Mouse (Mus musculus): ENCODE measurements around the gene Traf3ip1. TPM values are rescaled to one million over a fixed set of nuclear protein-coding genes. Genes with fewer than 3 reads are reported as not detected.
"Not testable (repeated sequence)": the region's sequence is repeated elsewhere in the genome, so short reads cannot be mapped to it uniquely, and the experiment has no call there.

Traf3ip1 gene
- polyA plus RNA-seq, 1 experiment from 2014 or later: 1.8 TPM

DNA sequence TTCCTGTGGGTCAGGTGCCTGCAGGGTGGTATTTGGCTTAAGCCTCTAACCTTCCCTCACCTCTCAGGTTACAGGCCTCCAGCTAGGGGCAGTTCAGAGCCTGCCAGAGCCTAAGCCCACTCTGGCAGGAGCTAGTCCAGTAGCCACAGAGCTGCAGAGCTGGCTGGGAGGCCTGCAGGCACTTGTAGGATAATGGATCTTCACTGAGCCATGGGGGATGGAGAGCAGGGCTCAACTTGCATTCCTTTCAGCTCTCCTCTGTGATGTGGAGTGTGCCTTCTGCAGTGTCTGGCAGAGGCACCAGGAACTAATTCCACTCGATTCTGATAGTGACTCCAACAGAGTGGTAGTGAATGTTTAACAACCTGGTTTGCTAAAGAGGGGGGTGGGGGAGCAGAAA, 29.2 kb upstream of the Traf3ip1 start:
- Histone ChIP-seq H3K4me1 (replicated peaks) (peaks cover 17% of the 10 kb centered on the region), H3K27me3 (no peaks in the 10 kb centered on the region), H3K36me3 (replicated peaks) (no peaks in the 10 kb centered on the region), H3K4me2 (peak overlapping the region; percentile 38), H3K27ac (replicated peaks) (peak overlapping the region; percentile 73), H3K9ac (peak overlapping the region; percentile 7; the same call in 1 of the 2 replicates), H3K9me3 (replicated peaks) (no peaks in the 10 kb centered on the region), H3K4me3 (replicated peaks) (no peak overlapping the region)
- ATAC-seq (ENCODE audit: insufficient read depth): peak; percentile 63
- 10% methylated on average over 1 of the region's 1 CpGs for WGBS (ENCODE audit: insufficient replicate concordance)

DNA sequence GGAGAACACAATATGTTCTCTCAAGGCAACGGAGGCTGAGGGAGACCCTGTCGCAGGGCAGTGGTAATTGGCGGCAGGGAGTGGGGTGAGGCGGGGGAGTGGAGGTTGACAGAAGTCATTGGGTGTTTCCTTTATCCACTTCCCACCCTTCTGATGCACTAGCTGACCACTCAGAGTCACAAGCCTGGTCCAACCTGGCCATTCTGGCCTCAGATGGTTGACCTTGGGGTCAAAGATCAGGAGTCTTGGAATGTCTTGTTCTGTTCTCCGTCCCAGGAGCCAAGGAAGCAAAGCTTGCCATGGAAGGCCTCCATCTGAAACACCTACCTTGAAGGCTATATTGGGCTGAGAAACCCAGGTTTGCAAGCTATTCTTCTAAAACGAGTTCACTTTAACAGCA, 28.3 kb upstream of the Traf3ip1 start:
- H3K9me3 ChIP-seq (replicated peaks): no peaks in the 10 kb centered on the region
- no peaks in the 10 kb centered on the region for H3K36me3 ChIP-seq (replicated peaks)
- no peak overlapping the region for H3K9ac ChIP-seq
- no peak for ATAC-seq (ENCODE audit: insufficient read depth)
- no peak overlapping the region for H3K4me3 ChIP-seq (replicated peaks)
- H3K27me3 ChIP-seq: no peaks in the 10 kb centered on the region
- no peak overlapping the region for H3K4me2 ChIP-seq
- WGBS (ENCODE audit: insufficient replicate concordance): 66% methylated on average over 6 of the region's 6 CpGs
- peaks cover 14% of the 10 kb centered on the region; the same call in 1 of the 2 replicates for H3K4me1 ChIP-seq (replicated peaks)
- H3K27ac ChIP-seq (replicated peaks): peak overlapping the region; percentile 24; the same call in 1 of the 2 replicates

DNA sequence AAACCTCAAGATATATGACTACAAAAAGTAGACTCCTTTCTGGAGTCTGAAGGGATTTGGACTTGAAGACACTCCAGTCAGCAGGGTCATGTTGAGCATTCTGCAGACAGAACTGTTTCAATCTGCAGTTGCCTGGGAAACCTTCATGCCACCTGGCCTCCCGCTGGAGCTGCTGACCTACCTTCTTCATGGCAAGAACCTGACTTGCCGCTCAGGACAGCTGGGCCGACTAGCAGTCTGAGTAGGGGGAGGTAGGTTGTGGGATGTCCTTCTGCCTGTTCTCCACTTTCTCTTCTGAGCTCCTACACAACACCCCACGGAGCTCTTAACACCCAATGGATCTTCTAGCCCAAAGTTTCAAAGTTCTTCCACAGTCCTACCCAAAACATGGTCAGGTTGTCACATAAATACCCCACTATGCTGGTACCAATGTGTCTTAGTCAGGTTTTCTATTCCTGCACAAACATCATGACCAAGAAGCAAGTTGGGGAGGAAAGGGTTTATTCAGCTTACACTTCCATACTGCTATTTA, 24.5 kb upstream of the Traf3ip1 start:
- no peak overlapping the region for H3K27ac ChIP-seq (replicated peaks)
- H3K9ac ChIP-seq: no peak overlapping the region
- no peaks in the 10 kb centered on the region for H3K9me3 ChIP-seq (replicated peaks)
- H3K4me3 ChIP-seq (replicated peaks): no peak overlapping the region
- no peaks in the 10 kb centered on the region for H3K27me3 ChIP-seq
- WGBS (ENCODE audit: insufficient replicate concordance): 62% methylated on average over 4 of the region's 4 CpGs
- H3K4me1 ChIP-seq (replicated peaks): no peaks in the 10 kb centered on the region
- no peak overlapping the region for H3K4me2 ChIP-seq
- ATAC-seq (ENCODE audit: insufficient read depth): no peak
- H3K36me3 ChIP-seq (replicated peaks): no peaks in the 10 kb centered on the region

DNA sequence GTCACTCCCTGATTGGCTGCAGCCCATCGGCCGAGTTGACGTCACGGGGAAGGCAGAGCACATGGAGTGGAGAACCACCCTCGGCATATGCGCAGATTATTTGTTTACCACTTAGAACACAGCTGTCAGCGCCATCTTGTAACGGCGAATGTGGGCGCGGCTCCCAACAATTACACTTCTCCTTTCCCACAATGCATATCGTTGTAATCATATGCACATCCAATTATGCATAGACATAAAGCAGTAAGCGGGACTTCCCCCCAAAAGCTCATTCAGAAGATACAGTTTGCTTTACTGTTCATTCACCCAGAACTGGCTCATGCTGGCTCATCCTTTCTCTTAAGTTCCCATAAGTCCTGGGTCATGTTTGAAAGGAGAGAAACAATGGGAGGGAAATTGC, 16.3 kb upstream of the Traf3ip1 start:
- not testable (repeated sequence) for H3K9me3 ChIP-seq (replicated peaks); H3K4me3 ChIP-seq (replicated peaks); H3K4me2 ChIP-seq; ATAC-seq (ENCODE audit: insufficient read depth); H3K27ac ChIP-seq (replicated peaks); H3K27me3 ChIP-seq; H3K9ac ChIP-seq; H3K4me1 ChIP-seq (replicated peaks); H3K36me3 ChIP-seq (replicated peaks)
- 88% methylated on average over 13 of the region's 13 CpGs for WGBS (ENCODE audit: insufficient replicate concordance)

DNA sequence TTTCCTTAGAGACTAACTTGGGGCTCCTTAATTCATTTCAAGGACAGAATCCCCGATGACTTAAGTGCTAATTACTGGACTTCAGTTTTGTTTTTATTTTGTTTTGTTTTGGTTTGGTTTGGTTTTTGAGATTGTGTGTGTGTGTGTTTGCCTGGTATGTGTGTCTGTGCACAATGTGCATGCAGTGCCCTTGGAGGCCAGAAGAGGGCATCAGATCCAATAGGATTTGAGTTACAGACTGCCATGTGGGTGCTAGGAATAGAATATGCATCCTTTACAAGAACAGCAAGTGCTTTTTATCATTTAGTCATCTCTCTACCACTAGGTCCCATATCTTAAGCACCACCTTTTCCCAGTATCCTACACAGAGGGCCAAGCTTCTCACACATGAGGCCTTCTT, 15.5 kb upstream of the Traf3ip1 start:
- Histone ChIP-seq H3K27ac (replicated peaks) (no peak overlapping the region), H3K9me3 (replicated peaks) (0 out of 2 replicates have a peak, but pooled peaks cover 3% of the 10 kb centered on the region), H3K9ac (no peak overlapping the region), H3K36me3 (replicated peaks) (no peaks in the 10 kb centered on the region), H3K4me3 (replicated peaks) (no peak overlapping the region), H3K4me2 (no peak overlapping the region), H3K27me3 (no peaks in the 10 kb centered on the region), H3K4me1 (replicated peaks) (peaks cover 5% of the 10 kb centered on the region; the same call in 1 of the 2 replicates)
- no peak for ATAC-seq (ENCODE audit: insufficient read depth)
- 73% methylated on average over 1 of the region's 1 CpGs for WGBS (ENCODE audit: insufficient replicate concordance)

DNA sequence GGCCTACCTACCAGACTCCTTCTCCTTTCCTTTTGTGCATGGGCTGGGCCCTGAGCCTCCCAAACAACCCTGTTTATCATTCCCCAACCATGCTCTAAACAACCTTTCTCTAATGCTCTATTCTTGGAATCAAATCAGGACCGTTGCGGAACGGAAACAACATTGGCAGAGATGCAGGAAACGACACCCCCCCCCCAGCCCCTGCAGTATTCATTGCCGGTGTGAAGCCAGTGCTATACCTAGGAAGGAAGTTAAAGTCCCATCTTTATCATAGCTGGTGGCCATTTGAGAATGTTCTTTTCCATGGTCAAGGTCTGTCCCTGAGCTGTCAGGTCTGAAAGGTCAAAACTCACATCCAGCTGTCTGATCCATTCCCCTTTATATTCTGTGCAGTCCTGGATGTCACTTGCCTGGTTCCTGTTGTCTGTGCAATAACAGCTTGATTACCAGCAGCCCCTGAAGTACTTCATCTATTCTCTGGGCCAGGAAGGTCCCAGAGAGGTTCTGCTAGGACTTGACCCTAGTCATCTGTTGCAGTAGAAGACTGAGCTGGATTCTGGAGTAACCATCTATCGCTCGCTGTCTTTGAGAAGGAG, 11.7 kb upstream of the Traf3ip1 start:
- Histone ChIP-seq H3K4me3 (replicated peaks) (no peak overlapping the region), H3K4me2 (no peak overlapping the region), H3K9ac (no peak overlapping the region), H3K36me3 (replicated peaks) (no peaks in the 10 kb centered on the region), H3K9me3 (replicated peaks) (0 out of 2 replicates have a peak, but pooled peaks cover 3% of the 10 kb centered on the region), H3K27me3 (no peaks in the 10 kb centered on the region), H3K27ac (replicated peaks) (no peak overlapping the region), H3K4me1 (replicated peaks) (peaks cover 5% of the 10 kb centered on the region; the same call in 1 of the 2 replicates)
- ATAC-seq (ENCODE audit: insufficient read depth): peak; percentile 35; the same call in 1 of the 2 replicates
- WGBS (ENCODE audit: insufficient replicate concordance): 52% methylated on average over 7 of the region's 7 CpGs

DNA sequence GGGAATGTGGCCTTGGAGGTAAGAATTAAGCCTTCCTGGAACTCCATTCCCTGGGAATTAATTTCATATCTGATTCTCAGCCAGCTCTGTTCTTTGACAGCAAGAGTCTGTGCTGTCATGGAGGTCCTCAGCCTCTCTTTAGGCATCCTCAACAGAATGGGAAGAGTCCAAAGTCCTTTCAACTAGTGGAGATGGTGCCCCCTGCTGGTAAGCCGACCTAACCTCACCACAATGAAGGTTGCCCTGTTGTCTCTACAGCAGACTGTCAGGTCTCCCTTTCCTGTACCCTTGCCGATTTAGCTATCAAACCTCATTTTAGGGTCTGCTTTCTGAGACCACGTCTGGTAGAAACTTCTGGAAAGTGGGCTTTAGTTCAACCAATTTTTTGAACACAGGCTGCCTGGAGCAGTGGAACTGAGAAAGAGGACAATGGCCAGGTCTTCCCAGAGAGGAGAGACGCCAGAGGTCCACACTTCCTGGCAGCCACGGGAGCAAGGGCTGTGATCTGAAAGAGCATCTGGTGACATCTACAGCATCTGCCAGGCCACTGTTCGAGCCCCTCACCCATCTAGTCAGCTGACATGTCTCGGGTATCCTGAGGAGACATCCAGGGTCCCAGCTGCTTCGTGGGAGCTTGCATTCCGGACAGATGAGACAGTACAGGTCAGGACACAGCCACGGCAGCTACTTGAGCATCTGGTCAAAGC, 11.0 kb upstream of the Traf3ip1 start:
- H3K9ac ChIP-seq: no peak overlapping the region
- no peak overlapping the region for H3K4me3 ChIP-seq (replicated peaks)
- peaks cover 5% of the 10 kb centered on the region; the same call in 1 of the 2 replicates for H3K4me1 ChIP-seq (replicated peaks)
- H3K27ac ChIP-seq (replicated peaks): no peak overlapping the region
- no peaks in the 10 kb centered on the region for H3K36me3 ChIP-seq (replicated peaks)
- 31% methylated on average over 10 of the region's 10 CpGs for WGBS (ENCODE audit: insufficient replicate concordance)
- H3K27me3 ChIP-seq: no peaks in the 10 kb centered on the region
- H3K4me2 ChIP-seq: no peak overlapping the region
- ATAC-seq (ENCODE audit: insufficient read depth): peak; percentile 58
- H3K9me3 ChIP-seq (replicated peaks): 0 out of 2 replicates have a peak, but pooled peaks cover 3% of the 10 kb centered on the region

DNA sequence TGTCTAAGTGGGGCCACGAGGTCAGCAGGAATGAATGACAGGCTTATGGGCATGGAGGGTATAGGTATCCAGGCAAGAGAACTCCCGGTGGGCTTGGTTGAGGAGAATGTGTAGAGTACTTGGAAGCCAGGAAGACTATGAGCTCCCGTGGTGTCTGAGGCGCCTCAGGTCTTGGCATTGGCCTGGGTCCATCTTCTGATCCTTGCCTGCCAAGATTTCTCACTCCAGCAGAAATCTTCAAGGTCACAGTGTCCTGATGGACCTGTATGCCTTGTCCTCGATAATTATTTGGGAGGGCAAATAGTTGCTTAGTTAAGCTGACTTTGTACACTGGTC, 10.5 kb upstream of the Traf3ip1 start:
- Histone ChIP-seq H3K36me3 (replicated peaks) (no peaks in the 10 kb centered on the region), H3K4me1 (replicated peaks) (peaks cover 5% of the 10 kb centered on the region; the same call in 1 of the 2 replicates), H3K4me2 (no peak overlapping the region), H3K9ac (no peak overlapping the region), H3K4me3 (replicated peaks) (no peak overlapping the region), H3K9me3 (replicated peaks) (0 out of 2 replicates have a peak, but pooled peaks cover 1% of the 10 kb centered on the region), H3K27me3 (no peaks in the 10 kb centered on the region), H3K27ac (replicated peaks) (no peak overlapping the region)
- ATAC-seq (ENCODE audit: insufficient read depth): no peak
- 59% methylated on average over 5 of the region's 5 CpGs for WGBS (ENCODE audit: insufficient replicate concordance)

DNA sequence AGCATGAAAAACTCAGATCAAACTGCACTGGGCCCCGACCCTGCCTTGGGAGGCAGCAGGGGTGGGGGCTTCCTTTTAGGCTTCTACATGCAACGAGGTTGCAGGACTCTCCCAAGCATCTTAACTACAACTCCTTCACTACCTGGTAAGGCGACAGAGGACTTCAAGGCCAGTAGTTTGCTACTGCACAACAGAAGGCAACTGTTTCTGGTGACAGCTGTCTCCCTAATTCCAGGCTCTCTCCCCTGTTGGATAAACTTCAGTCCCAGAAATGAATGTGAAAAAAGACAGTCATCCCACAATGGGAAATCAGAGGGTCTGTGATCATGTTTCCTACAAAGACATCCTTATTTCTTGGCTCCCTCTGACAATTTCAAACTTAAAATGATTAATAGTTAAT, 9.0 kb upstream of the Traf3ip1 start:
- H3K9me3 ChIP-seq (replicated peaks): no peaks in the 10 kb centered on the region
- no peak overlapping the region for H3K9ac ChIP-seq
- H3K4me2 ChIP-seq: no peak overlapping the region
- WGBS (ENCODE audit: insufficient replicate concordance): 44% methylated on average over 3 of the region's 3 CpGs
- H3K27me3 ChIP-seq: no peaks in the 10 kb centered on the region
- ATAC-seq (ENCODE audit: insufficient read depth): no peak
- peaks cover 11% of the 10 kb centered on the region for H3K4me1 ChIP-seq (replicated peaks)
- H3K4me3 ChIP-seq (replicated peaks): no peak overlapping the region
- H3K27ac ChIP-seq (replicated peaks): no peak overlapping the region
- H3K36me3 ChIP-seq (replicated peaks): no peaks in the 10 kb centered on the region

DNA sequence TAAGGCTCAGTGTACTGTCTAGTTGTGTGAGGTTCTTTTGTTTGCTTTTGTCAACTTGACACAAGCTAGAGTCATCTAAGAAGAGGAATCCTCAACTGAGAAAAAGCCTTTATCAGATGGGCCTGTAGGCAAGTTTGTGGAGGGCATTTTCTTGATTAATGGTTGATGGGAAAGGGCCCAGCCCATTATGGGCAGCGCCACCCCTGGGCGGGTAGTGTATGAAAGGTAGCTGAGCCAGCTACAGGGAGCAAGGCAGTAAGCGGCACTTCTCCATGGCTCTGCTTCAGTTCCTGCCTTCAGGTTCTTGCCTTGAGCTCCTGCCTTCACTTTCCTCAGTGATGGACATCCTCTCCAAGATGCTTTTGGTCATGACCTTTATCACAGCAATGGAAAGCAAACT, 8.3 kb upstream of the Traf3ip1 start:
- Histone ChIP-seq H3K4me2 (no peak overlapping the region), H3K27me3 (no peaks in the 10 kb centered on the region), H3K4me3 (replicated peaks) (no peak overlapping the region), H3K27ac (replicated peaks) (no peak overlapping the region), H3K9ac (no peak overlapping the region), H3K9me3 (replicated peaks) (no peaks in the 10 kb centered on the region), H3K36me3 (replicated peaks) (no peaks in the 10 kb centered on the region), H3K4me1 (replicated peaks) (peaks cover 14% of the 10 kb centered on the region)
- ATAC-seq (ENCODE audit: insufficient read depth): no peak
- WGBS (ENCODE audit: insufficient replicate concordance): 65% methylated on average over 3 of the region's 3 CpGs

DNA sequence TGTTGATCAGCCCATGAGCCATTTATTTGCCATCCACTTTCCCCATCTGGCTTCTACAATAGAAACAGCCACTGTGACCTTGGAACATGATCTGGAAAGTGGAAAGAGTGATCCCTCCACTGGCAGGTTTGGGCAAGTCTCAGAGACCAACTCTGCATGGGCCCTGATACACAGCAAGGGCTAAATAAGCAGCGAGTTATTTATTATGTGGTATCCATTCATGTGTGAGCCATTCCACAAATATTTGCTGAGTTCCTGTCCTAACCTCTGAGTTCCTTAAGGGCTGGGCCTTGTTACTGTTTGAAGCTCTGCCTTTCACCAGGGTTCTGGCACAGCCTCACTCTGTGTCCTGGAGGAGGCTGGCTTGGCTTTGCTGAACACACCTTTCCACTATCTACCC, 4.1 kb upstream of the Traf3ip1 start:
- no peak for ATAC-seq (ENCODE audit: insufficient read depth)

More for the DNA sequence above, 4.1 kb upstream of the Traf3ip1 start:
- Histone ChIP-seq H3K27me3 (peaks cover 7% of the 10 kb centered on the region), H3K4me3 (replicated peaks) (no peak overlapping the region), H3K4me1 (replicated peaks) (peaks cover 22% of the 10 kb centered on the region), H3K9ac (no peak overlapping the region), H3K9me3 (replicated peaks) (no peaks in the 10 kb centered on the region), H3K4me2 (no peak overlapping the region), H3K27ac (replicated peaks) (0 out of 2 replicates have a peak overlapping the region, but pooled peaks have one; percentile 19), H3K36me3 (replicated peaks) (no peaks in the 10 kb centered on the region)
- WGBS (ENCODE audit: insufficient replicate concordance): 50% methylated on average over 1 of the region's 1 CpGs

Measured in liver, embryonic 15.5 days (tissue).